In genomic region chr2:154604156-154604555, GRCm38 (mm10) we compare ENCODE assay signal across 8 mouse cellular contexts. TPM values are rescaled to one million over a fixed set of nuclear protein-coding genes. Genes with fewer than 3 reads are reported as not detected.
A peak's percentile ranks its signal among the peaks of the same experiment; 100 is the strongest.
DNase-seq lines count a peak whose midpoint lies in the region; ATAC-seq and TF ChIP-seq lines count a peak whose summit lies in the region.

No protein-coding gene starts in this region.

- peaks cover 5% of the 10 kb centered on the region; the same call in 1 of the 2 replicates for H3K36me3 ChIP-seq in E14TG2a.4 (ENCODE audit: insufficient read depth, low read length)

- H3K4me3 ChIP-seq in E14TG2a.4 (replicated peaks; ENCODE audit: low read length): peak overlapping the region; percentile 86

- H3K9me3 ChIP-seq in E14TG2a.4 (ENCODE audit: low read length): no peaks in the 10 kb centered on the region

- H3K4me1 ChIP-seq in E14TG2a.4 (replicated peaks; ENCODE audit: low read depth, low read length): peaks cover 26% of the 10 kb centered on the region

- peak; percentile 3 for ATAC-seq in granulocyte monocyte progenitor cell, adult 5-6 weeks (replicated peaks; ENCODE audit: poor library complexity, severe bottlenecking)
- peak; percentile 12 for ATAC-seq in megakaryocyte progenitor cell, adult 5-6 weeks (replicated peaks; ENCODE audit: poor library complexity)

- intact Hi-C loops in left cerebral cortex, postnatal 4 days (cut with DNase I): no loop called here

- peaks cover 4% of the 10 kb centered on the region; the same call in 1 of the 2 replicates for H3K27me3 ChIP-seq in E14TG2a.4 (ENCODE audit: insufficient read depth, low read length)

- no peak for TF ChIP-seq CTCF in E14TG2a.4 (conservative IDR thresholded peaks at IDR 0.05; ENCODE audit: low read length)

- DNase-seq in CD4-positive, CD25-positive, alpha-beta regulatory T cell, adult 2 months (ENCODE audit: low read depth, low spot score): peak; percentile 54
- no peak for DNase-seq in right cerebral cortex, postnatal 4 days
- DNase-seq in left cerebral cortex, postnatal 4 days: no peak
- no peak for DNase-seq in right cerebral cortex, postnatal 25 days
- DNase-seq in lung, postnatal 25 days (ENCODE audit: low spot score): no peak

RNA-seq across cellular contexts. Expression of gene Pxmp4, which starts 0.6 kb away (rescaled TPM):
- total RNA-seq in granulocyte monocyte progenitor cell, adult 5-6 weeks (2014; fragmentation: Nextera tagmentation): 8.4 and 15.5 TPM in 2 replicates
- total RNA-seq in granulocyte monocyte progenitor cell, adult 5-6 weeks (2017): 11.5 and 15.2 TPM in 2 replicates
- total RNA-seq in megakaryocyte progenitor cell, adult 5-6 weeks (2015): 14.6 and 14.9 TPM in 2 replicates
- 9.2 and 10.7 TPM in 2 replicates for total RNA-seq in megakaryocyte progenitor cell, adult 5-6 weeks (2017)
- total RNA-seq in left cerebral cortex, postnatal 4 days (2021): 10 to 100 TPM; 11.8 to 12.2 TPM

RNA-seq across cellular contexts. Expression of gene Zfp341, which starts 8.9 kb away (rescaled TPM):
- total RNA-seq in granulocyte monocyte progenitor cell, adult 5-6 weeks (2014; fragmentation: Nextera tagmentation): 1.2 and 1.7 TPM in 2 replicates
- total RNA-seq in granulocyte monocyte progenitor cell, adult 5-6 weeks (2017): 0.77 and 1.3 TPM in 2 replicates
- 3.3 and 4.0 TPM in 2 replicates for total RNA-seq in megakaryocyte progenitor cell, adult 5-6 weeks (2015)
- total RNA-seq in megakaryocyte progenitor cell, adult 5-6 weeks (2017): 1.2 and 2.3 TPM in 2 replicates
- 10 to 100 TPM; 17.5 to 18.2 TPM for total RNA-seq in left cerebral cortex, postnatal 4 days (2021)

RNA-seq across cellular contexts. Expression of gene 4930519P11Rik, which starts 9.1 kb away (rescaled TPM):
- total RNA-seq in granulocyte monocyte progenitor cell, adult 5-6 weeks (2014; fragmentation: Nextera tagmentation): not detected in 2 replicates
- total RNA-seq in granulocyte monocyte progenitor cell, adult 5-6 weeks (2017): 0.52 TPM in 1 of 2 replicates, not detected in the other
- total RNA-seq in megakaryocyte progenitor cell, adult 5-6 weeks (2015): 0.54 TPM in 1 of 2 replicates, not detected in the other
- total RNA-seq in megakaryocyte progenitor cell, adult 5-6 weeks (2017): not detected in 2 replicates
- not detected for total RNA-seq in left cerebral cortex, postnatal 4 days (2021)

RNA-seq across cellular contexts. Expression of gene E2f1, which starts 34.5 kb away (rescaled TPM):
- 32.0 and 45.2 TPM in 2 replicates for total RNA-seq in granulocyte monocyte progenitor cell, adult 5-6 weeks (2014; fragmentation: Nextera tagmentation)
- 7.5 and 9.9 TPM in 2 replicates for total RNA-seq in granulocyte monocyte progenitor cell, adult 5-6 weeks (2017)
- 21.2 and 23.7 TPM in 2 replicates for total RNA-seq in megakaryocyte progenitor cell, adult 5-6 weeks (2015)
- 14.1 and 14.2 TPM in 2 replicates for total RNA-seq in megakaryocyte progenitor cell, adult 5-6 weeks (2017)
- total RNA-seq in left cerebral cortex, postnatal 4 days (2021): 10 to 100 TPM; 10.8 to 11.9 TPM

RNA-seq across cellular contexts. Expression of gene Necab3, which starts 45.5 kb away (rescaled TPM):
- 1.8 and 7.0 TPM in 2 replicates for total RNA-seq in granulocyte monocyte progenitor cell, adult 5-6 weeks (2014; fragmentation: Nextera tagmentation)
- 2.4 TPM in 1 of 2 replicates, not detected in the other for total RNA-seq in granulocyte monocyte progenitor cell, adult 5-6 weeks (2017)
- 1.4 and 3.9 TPM in 2 replicates for total RNA-seq in megakaryocyte progenitor cell, adult 5-6 weeks (2015)
- total RNA-seq in megakaryocyte progenitor cell, adult 5-6 weeks (2017): 1.3 and 1.7 TPM in 2 replicates
- total RNA-seq in left cerebral cortex, postnatal 4 days (2021): 10 to 100 TPM; 23.6 to 24.1 TPM
